Mouse (Mus musculus) liver, embryonic 16.5 days (tissue): Measurements from ENCODE around the gene Mef2a. TPM values are rescaled to one million over a fixed set of nuclear protein-coding genes. Genes with fewer than 3 reads are reported as not detected.

ENCODE experiments used
- ATAC-seq: fragments of 200-750 bp; cut with Nextera tagmentation; 2 replicates; pipeline ENCODE4 v1.8.0; 2017; ENCODE audit warnings: low read depth, mild to moderate bottlenecking, moderate number of reproducible peaks, moderate library complexity
- H3K27ac ChIP-seq: fragments of 300-500 bp; sonication (generic); 2 replicates; pipeline ENCODE4 v1.5.1; 2014; ENCODE audit warnings: mild to moderate bottlenecking, low read length
- H3K27me3 ChIP-seq: fragments of 300-500 bp; sonication (generic); 2 replicates; pipeline ENCODE4 v1.6.1; 2014; ENCODE audit warnings: low read depth, low read length, mixed read lengths; ENCODE audit not compliant: control insufficient read depth, insufficient read depth
- H3K36me3 ChIP-seq: fragments of 300-500 bp; sonication (generic); 2 replicates; pipeline ENCODE4 v1.6.1; 2014; ENCODE audit warnings: mild to moderate bottlenecking; ENCODE audit not compliant: control insufficient read depth, insufficient read depth
- H3K4me1 ChIP-seq: fragments of 300-500 bp; sonication (generic); 2 replicates; pipeline ENCODE4 v1.6.1; 2014; ENCODE audit warnings: low read depth, low read length, mixed read lengths; ENCODE audit not compliant: control insufficient read depth
- H3K4me2 ChIP-seq: fragments of 300-500 bp; sonication (generic); 2 replicates; pipeline ENCODE4 v1.6.1; 2014; ENCODE audit warnings: low read depth, low read length, mixed read lengths
- H3K4me3 ChIP-seq: fragments of 300-500 bp; sonication (generic); 2 replicates; pipeline ENCODE4 v1.5.1; 2014; ENCODE audit warnings: low read depth, mild to moderate bottlenecking, low read length
- H3K9ac ChIP-seq: fragments of 300-500 bp; sonication (generic); 2 replicates; pipeline ENCODE4 v1.6.1; 2014; ENCODE audit warnings: low read depth, low read length
- H3K9me3 ChIP-seq: fragments of 300-500 bp; sonication (generic); replicated peaks from 2 replicates; pipeline ENCODE4 v1.6.1; 2016; ENCODE audit warnings: low read length; ENCODE audit not compliant: control insufficient read depth
- WGBS: fragments of 180-500 bp; shearing (Covaris S2); extraction: QIAGEN DNeasy Blood & Tissue Kit; methylation state at CpG from one replicate; pipeline ENCODE4 v1.1.7; 2014; ENCODE audit not compliant: insufficient replicate concordance; 5-methylcytosine and 5-hydroxymethylcytosine counted together
- polyA plus RNA-seq: library from polyadenylated mRNA; unstranded; fragments of >200 nt; fragmentation: Nextera tagmentation; extraction: Ambion mirVana; gene quantifications from 2 replicates; pipeline ENCODE4 v1.2.1, GENCODE M21; 2015

Mef2a gene
- polyA plus RNA-seq, 1 experiment from 2014 or later = 12.0 TPM

DNA sequence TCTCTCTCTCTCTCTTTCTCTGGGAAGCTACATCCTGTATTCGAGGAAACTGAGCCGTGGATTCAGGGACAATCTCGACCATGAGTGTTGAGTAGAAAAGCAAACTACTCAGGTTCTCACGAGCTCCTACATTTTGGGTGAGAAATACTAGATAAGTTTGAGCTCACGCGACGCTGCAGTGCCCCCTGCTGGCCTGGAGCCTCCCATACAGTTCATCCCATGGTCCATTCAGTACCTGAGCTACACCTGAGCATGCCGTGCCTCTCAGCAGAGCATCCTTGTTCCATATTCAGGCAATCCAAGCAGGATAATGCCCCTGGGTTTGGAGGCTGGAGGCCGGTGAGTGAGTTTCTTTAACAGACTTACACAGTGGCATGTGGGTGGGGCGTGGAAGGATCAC, 173.2 kb downstream of the Mef2a start:
- WGBS = 16% methylated on average over 10 of the region's 10 CpGs
- Histone ChIP-seq H3K27ac (no peak overlapping the region), H3K4me1 (no peaks in the 10 kb centered on the region), H3K36me3 (no peaks in the 10 kb centered on the region), H3K4me2 (no peak overlapping the region), H3K4me3 (no peak overlapping the region), H3K9me3 (no peaks in the 10 kb centered on the region), H3K9ac (no peak overlapping the region), H3K27me3 (no peaks in the 10 kb centered on the region)
- ATAC-seq = no peak

DNA sequence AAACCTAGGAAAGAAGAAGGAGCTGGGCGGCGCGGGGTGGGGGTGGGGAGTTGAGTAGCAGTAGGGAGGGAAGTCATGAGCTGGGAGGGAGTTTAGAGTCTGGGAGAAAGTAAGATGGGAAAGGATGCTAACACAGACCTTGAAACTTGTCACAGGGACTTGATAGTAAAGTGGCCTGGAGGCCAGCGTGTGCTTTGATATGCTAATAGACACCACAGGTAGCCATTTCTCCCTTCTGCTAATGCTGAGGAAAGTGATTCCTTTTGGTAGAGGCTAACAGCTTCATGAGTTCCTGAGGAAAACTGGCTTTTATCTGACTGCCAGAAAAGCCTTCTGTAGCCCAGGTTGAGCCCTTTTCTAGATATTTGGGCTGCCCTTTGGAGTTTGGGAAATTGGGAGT, 188.9 kb downstream of the Mef2a start:
- no peaks in the 10 kb centered on the region for H3K9me3 ChIP-seq
- H3K27me3 ChIP-seq = no peaks in the 10 kb centered on the region
- no peak overlapping the region for H3K27ac ChIP-seq
- H3K9ac ChIP-seq = no peak overlapping the region
- no peak overlapping the region for H3K4me2 ChIP-seq
- H3K36me3 ChIP-seq = no peaks in the 10 kb centered on the region
- no peak overlapping the region for H3K4me3 ChIP-seq
- WGBS = 33% methylated on average over 4 of the region's 4 CpGs
- ATAC-seq = no peak
- no peaks in the 10 kb centered on the region for H3K4me1 ChIP-seq

Other genes with a start within 250 kb of the Mef2a start
- 3.9 TPM in 2 replicates for gene Lysmd4, start 150.3 kb downstream of the Mef2a start, polyA plus RNA-seq